ENCODE assay signal across 8 mouse cellular contexts in genomic region chr12:59065776-59066175, GRCm38 (mm10). TPM values are rescaled to one million over a fixed set of nuclear protein-coding genes. Genes with fewer than 3 reads are reported as not detected.
DNase-seq lines count a peak whose midpoint lies in the region; ATAC-seq and TF ChIP-seq lines count a peak whose summit lies in the region.

No protein-coding gene starts in this region.

- peaks cover 24% of the 10 kb centered on the region for H3K36me3 ChIP-seq in embryonic facial prominence, embryonic 15.5 days
- peaks cover 31% of the 10 kb centered on the region for H3K36me3 ChIP-seq in limb, embryonic 12.5 days

- intact Hi-C loops in left cerebral cortex, postnatal 14 days (cut with DNase I): loop anchor here (2.0 to 10.0 kb wide), 2 partner anchors 65 to 149 kb away; partner anchors contain the start of gene Fbxo33

- no peak for TF ChIP-seq CTCF in layer of hippocampus, adult 2 months (conservative IDR thresholded peaks at IDR 0.05)
- TF ChIP-seq CTCF in olfactory bulb, adult 2 months (IDR thresholded peaks at IDR 0.05; ENCODE audit: insufficient read depth, low read depth, low read length): no peak

- peak overlapping the region; percentile 96 for H3K4me3 ChIP-seq in layer of hippocampus, adult 2 months
- peak overlapping the region; percentile 98 for H3K4me3 ChIP-seq in embryonic facial prominence, embryonic 15.5 days (replicated peaks)
- H3K4me3 ChIP-seq in limb, embryonic 12.5 days (replicated peaks): peak overlapping the region; percentile 91; the same call in 1 of the 2 replicates
- no peak overlapping the region for H3K4me3 ChIP-seq in olfactory bulb, adult 2 months (ENCODE audit: insufficient read depth, low read depth, low read length)

- 56% methylated on average over 3 of the region's 3 CpGs for WGBS in embryonic facial prominence, embryonic 15.5 days
- 79% methylated on average over 3 of the region's 3 CpGs for WGBS in limb, embryonic 12.5 days
- WGBS in olfactory bulb, adult 2 months: 60% methylated on average over 3 of the region's 3 CpGs

- H3K27ac ChIP-seq in layer of hippocampus, adult 2 months: peak overlapping the region; percentile 98
- peak overlapping the region; percentile 95 for H3K27ac ChIP-seq in embryonic facial prominence, embryonic 15.5 days (replicated peaks)
- no peak overlapping the region for H3K27ac ChIP-seq in limb, embryonic 12.5 days
- peak overlapping the region; percentile 98; the same call in 1 of the 2 replicates for H3K27ac ChIP-seq in olfactory bulb, adult 2 months (ENCODE audit: insufficient read depth, low read depth, low read length)

- peaks cover 14% of the 10 kb centered on the region for H3K4me1 ChIP-seq in embryonic facial prominence, embryonic 15.5 days
- H3K4me1 ChIP-seq in limb, embryonic 12.5 days (replicated peaks): peaks cover 8% of the 10 kb centered on the region; the same call in 1 of the 2 replicates
- H3K4me1 ChIP-seq in olfactory bulb, adult 2 months (ENCODE audit: control insufficient read depth, insufficient read depth, low read length): no peaks in the 10 kb centered on the region

- DNase-seq in layer of hippocampus, adult 2 months (ENCODE audit: low spot score in 2 of 2): no peak
- DNase-seq in layer of hippocampus, adult 11-12 months (ENCODE audit: low spot score): no peak
- no peak for DNase-seq in right cerebral cortex, adult 2 months (ENCODE audit: low spot score in 2 of 2)
- DNase-seq in thymus, postnatal 14 days: no peak
- DNase-seq in left cerebral cortex, postnatal 14 days (ENCODE audit: low spot score in 2 of 2): no peak

- no peaks in the 10 kb centered on the region for H3K27me3 ChIP-seq in embryonic facial prominence, embryonic 15.5 days
- H3K27me3 ChIP-seq in limb, embryonic 12.5 days: no peaks in the 10 kb centered on the region

- ATAC-seq in embryonic facial prominence, embryonic 15.5 days (ENCODE audit: insufficient number of reproducible peaks, low FRiP score, low TSS enrichment, low read depth): no peak
- ATAC-seq in limb, embryonic 12.5 days (ENCODE audit: insufficient number of reproducible peaks, insufficient read depth, low FRiP score, low TSS enrichment, low read depth): no peak

- no peak overlapping the region for H3K9ac ChIP-seq in embryonic facial prominence, embryonic 15.5 days
- H3K9ac ChIP-seq in limb, embryonic 12.5 days (replicated peaks): peak overlapping the region; percentile 99

- H3K9me3 ChIP-seq in embryonic facial prominence, embryonic 15.5 days (replicated peaks): no peaks in the 10 kb centered on the region
- no peaks in the 10 kb centered on the region for H3K9me3 ChIP-seq in limb, embryonic 12.5 days

- no peak for TF ChIP-seq POLR2A in olfactory bulb, adult 2 months (IDR thresholded peaks at IDR 0.05; ENCODE audit: insufficient read depth, low read depth, low read length)

- H3K4me2 ChIP-seq in embryonic facial prominence, embryonic 15.5 days (replicated peaks): peak overlapping the region; percentile 63
- H3K4me2 ChIP-seq in limb, embryonic 12.5 days: peak overlapping the region; percentile 84

RNA-seq across cellular contexts. Expression of gene Pnn, which starts 0.9 kb away (rescaled TPM):
- 10 to 100 TPM; 58.7 to 78.3 TPM for total RNA-seq in layer of hippocampus, adult 2 months (2021)
- polyA plus RNA-seq in embryonic facial prominence, embryonic 15.5 days (2015; fragmentation: Nextera tagmentation; extraction: Ambion mirVana): 93.2 and 101 TPM in 2 replicates
- polyA plus RNA-seq in limb, embryonic 12.5 days (2016; fragmentation: Nextera tagmentation; extraction: Ambion mirVana): 124 and 128 TPM in 2 replicates
- polyA plus RNA-seq in olfactory bulb, adult 2 months (2012; ENCODE audit: insufficient read depth, insufficient read length, low replicate concordance, missing spikeins): 140 and 742 TPM in 2 replicates
- total RNA-seq in left cerebral cortex, postnatal 14 days (2021): 10 to 100 TPM; 46.0 to 51.0 TPM

RNA-seq across cellular contexts. Expression of gene Trappc6b, which starts 4.5 kb away (rescaled TPM):
- 100 to 1,000 TPM; 104 to 108 TPM for total RNA-seq in layer of hippocampus, adult 2 months (2021)
- polyA plus RNA-seq in embryonic facial prominence, embryonic 15.5 days (2015; fragmentation: Nextera tagmentation; extraction: Ambion mirVana): 88.8 and 92.8 TPM in 2 replicates
- polyA plus RNA-seq in limb, embryonic 12.5 days (2016; fragmentation: Nextera tagmentation; extraction: Ambion mirVana): 76.1 and 77.7 TPM in 2 replicates
- not detected in 2 replicates for polyA plus RNA-seq in olfactory bulb, adult 2 months (2012; ENCODE audit: insufficient read depth, insufficient read length, low replicate concordance, missing spikeins)
- total RNA-seq in left cerebral cortex, postnatal 14 days (2021): 100 to 1,000 TPM; 107 to 121 TPM

RNA-seq across cellular contexts. Expression of gene Mia2, which starts 29.8 kb away (rescaled TPM):
- total RNA-seq in layer of hippocampus, adult 2 months (2021): 10 to 100 TPM; 47.3 to 52.6 TPM
- polyA plus RNA-seq in embryonic facial prominence, embryonic 15.5 days (2015; fragmentation: Nextera tagmentation; extraction: Ambion mirVana): 58.2 and 59.0 TPM in 2 replicates
- polyA plus RNA-seq in limb, embryonic 12.5 days (2016; fragmentation: Nextera tagmentation; extraction: Ambion mirVana): 65.0 and 72.8 TPM in 2 replicates
- 493 TPM in 1 of 2 replicates, not detected in the other for polyA plus RNA-seq in olfactory bulb, adult 2 months (2012; ENCODE audit: insufficient read depth, insufficient read length, low replicate concordance, missing spikeins)
- 10 to 100 TPM; 46.3 to 47.9 TPM for total RNA-seq in left cerebral cortex, postnatal 14 days (2021)

RNA-seq across cellular contexts. Expression of gene Gemin2, which starts 52.6 kb away (rescaled TPM):
- 10 to 100 TPM in 1 of 2 experiments, 1 to 10 TPM in 1; 9.2 to 10.9 TPM for total RNA-seq in layer of hippocampus, adult 2 months (2021)
- 23.6 and 26.4 TPM in 2 replicates for polyA plus RNA-seq in embryonic facial prominence, embryonic 15.5 days (2015; fragmentation: Nextera tagmentation; extraction: Ambion mirVana)
- polyA plus RNA-seq in limb, embryonic 12.5 days (2016; fragmentation: Nextera tagmentation; extraction: Ambion mirVana): 45.9 and 47.0 TPM in 2 replicates
- polyA plus RNA-seq in olfactory bulb, adult 2 months (2012; ENCODE audit: insufficient read depth, insufficient read length, low replicate concordance, missing spikeins): not detected in 2 replicates
- 1 to 10 TPM; 6.3 to 9.0 TPM for total RNA-seq in left cerebral cortex, postnatal 14 days (2021)

RNA-seq across cellular contexts. Expression of gene Sec23a, which starts 54.0 kb away (rescaled TPM):
- total RNA-seq in layer of hippocampus, adult 2 months (2021): 10 to 100 TPM; 96.2 to 97.7 TPM
- 85.1 and 87.9 TPM in 2 replicates for polyA plus RNA-seq in embryonic facial prominence, embryonic 15.5 days (2015; fragmentation: Nextera tagmentation; extraction: Ambion mirVana)
- 89.8 and 95.9 TPM in 2 replicates for polyA plus RNA-seq in limb, embryonic 12.5 days (2016; fragmentation: Nextera tagmentation; extraction: Ambion mirVana)
- not detected in 2 replicates for polyA plus RNA-seq in olfactory bulb, adult 2 months (2012; ENCODE audit: insufficient read depth, insufficient read length, low replicate concordance, missing spikeins)
- 100 to 1,000 TPM; 123 to 127 TPM for total RNA-seq in left cerebral cortex, postnatal 14 days (2021)
